Mouse (Mus musculus) CH12.LX (cell line): ENCODE measurements around the gene Atp2b2. TPM values are rescaled to one million over a fixed set of nuclear protein-coding genes. Genes with fewer than 3 reads are reported as not detected.

Experiments used
- DNase-seq: peaks from one replicate; pipeline ENCODE4 v3.0.0-alpha.2; 2013; ENCODE audit errors: extremely low read depth
- H3K27ac ChIP-seq: 2 replicates; pipeline ENCODE4 v1.5.1; 2012; ENCODE audit warnings: low read depth, mild to moderate bottlenecking, control low read depth, moderate library complexity; ENCODE audit not compliant: insufficient read depth
- H3K27me3 ChIP-seq: replicated peaks from 2 replicates; pipeline ENCODE3; 2012; ENCODE audit warnings: inconsistent platforms
- H3K36me3 ChIP-seq, 2 experiments: replicated peaks in 1 of 2; 2 replicates each; pipeline versions ENCODE3 to v1.6.1; 2012; ENCODE audit warnings: inconsistent platforms in 1 of 2, low read length in 1 of 2, mild to moderate bottlenecking in 1 of 2, mixed read lengths in 1 of 2, moderate library complexity in 1 of 2; ENCODE audit not compliant: control insufficient read depth in 1 of 2, insufficient read depth in 1 of 2
- H3K4me1 ChIP-seq, 2 experiments: 2 replicates each; pipeline ENCODE4 v1.6.1; 2012; ENCODE audit warnings: inconsistent platforms in 1 of 2, moderate library complexity in 1 of 2; ENCODE audit not compliant: insufficient read depth in 2 of 2, control insufficient read depth in 1 of 2
- H3K4me2 ChIP-seq: 2 replicates; pipeline ENCODE4 v1.6.1; 2012; ENCODE audit warnings: low read depth, mild to moderate bottlenecking, control low read depth; ENCODE audit not compliant: poor library complexity, insufficient read depth, severe bottlenecking
- H3K4me3 ChIP-seq, 3 experiments: fragments of 150-350 bp in 1 of 3; sonication (generic) in 1 of 3; replicated peaks in 1 of 3; 2 replicates each; pipeline versions ENCODE3 to v1.5.1; 2011 to 2012; ENCODE audit warnings: low read depth in 2 of 3, low read length in 2 of 3, mild to moderate bottlenecking in 2 of 3, moderate library complexity in 2 of 3, control low read depth in 1 of 3, improper control_type of control experiment in 1 of 3, inconsistent platforms in 1 of 3, mixed read lengths in 1 of 3; ENCODE audit not compliant: poor library complexity in 1 of 3
- H3K79me2 ChIP-seq: replicated peaks from 2 replicates; pipeline ENCODE4 v1.6.1; 2012; ENCODE audit warnings: mild to moderate bottlenecking, moderate library complexity; ENCODE audit not compliant: control insufficient read depth, poor library complexity, insufficient read depth, severe bottlenecking; ENCODE audit errors: extremely low read depth
- H3K9ac ChIP-seq: 2 replicates; pipeline ENCODE4 v1.6.1; 2012; ENCODE audit warnings: low read depth, mild to moderate bottlenecking, control low read depth, moderate library complexity; ENCODE audit not compliant: insufficient read depth
- H3K9me3 ChIP-seq: replicated peaks from 2 replicates; pipeline ENCODE3; 2012; ENCODE audit warnings: low read length, inconsistent platforms, mixed read lengths
- CHD1 ChIP-seq: IDR thresholded peaks from 2 replicates; pipeline ENCODE4 v1.6.1; 2012; ENCODE audit warnings: low read depth, low read length, improper control_type of control experiment, inconsistent platforms
- CHD2 ChIP-seq: IDR thresholded peaks from 2 replicates; pipeline ENCODE4 v1.6.1; 2011; ENCODE audit warnings: low read length, improper control_type of control experiment
- EP300 ChIP-seq: IDR thresholded peaks from 2 replicates; pipeline ENCODE4 v1.6.1; 2011; ENCODE audit warnings: low read length, improper control_type of control experiment
- ETS1 ChIP-seq: conservative IDR thresholded peaks from 2 replicates; pipeline ENCODE4 v1.6.1; 2012; ENCODE audit warnings: low read depth, mild to moderate bottlenecking, inconsistent platforms, low read length, improper control_type of control experiment, moderate library complexity
- KAT2A ChIP-seq: IDR thresholded peaks from 2 replicates; pipeline ENCODE4 v1.6.1; 2012; ENCODE audit warnings: low read length, improper control_type of control experiment, inconsistent platforms; ENCODE audit not compliant: insufficient replicate concordance
- MAX ChIP-seq: IDR thresholded peaks from 2 replicates; pipeline ENCODE4 v1.6.1; 2011; ENCODE audit warnings: low read length, improper control_type of control experiment
- MEF2A ChIP-seq: IDR thresholded peaks from 2 replicates; pipeline ENCODE4 v1.6.1; 2014; ENCODE audit warnings: low read depth, mild to moderate bottlenecking, inconsistent platforms, low read length, improper control_type of control experiment, borderline replicate concordance
- MYC ChIP-seq: IDR thresholded peaks from 2 replicates; pipeline ENCODE4 v1.6.1; 2011; ENCODE audit warnings: low read depth, mild to moderate bottlenecking, improper control_type of control experiment, low read length
- TBP ChIP-seq: conservative IDR thresholded peaks from 2 replicates; pipeline ENCODE4 v1.6.1; 2011; ENCODE audit warnings: low read depth, low read length, improper control_type of control experiment
- TCF12 ChIP-seq: IDR thresholded peaks from 2 replicates; pipeline ENCODE4 v1.6.1; 2014; ENCODE audit warnings: low read depth, mild to moderate bottlenecking, inconsistent platforms, low read length, improper control_type of control experiment
- UBTF ChIP-seq: IDR thresholded peaks from 2 replicates; pipeline ENCODE4 v1.6.1; 2012; ENCODE audit warnings: low read depth, mild to moderate bottlenecking, inconsistent platforms, low read length, improper control_type of control experiment, moderate library complexity
- ZKSCAN1 ChIP-seq: IDR thresholded peaks from 2 replicates; pipeline ENCODE4 v1.6.1; 2012; ENCODE audit warnings: low read depth, inconsistent platforms, low read length, improper control_type of control experiment, borderline replicate concordance
- ZMIZ1 ChIP-seq: IDR thresholded peaks from 2 replicates; pipeline ENCODE4 v1.6.1; 2012; ENCODE audit warnings: low read depth, mild to moderate bottlenecking, inconsistent platforms, low read length, improper control_type of control experiment
- ZNF384 ChIP-seq: IDR thresholded peaks from 2 replicates; pipeline ENCODE4 v1.6.1; 2012; ENCODE audit warnings: low read depth, low read length, improper control_type of control experiment, inconsistent platforms
- dilution Hi-C: fragments of 300-500 bp; cut with MboI; formaldehyde crosslinking; loops from 2 replicates; pipeline ENCODE4 v1.14.3; 2020; ENCODE audit warnings: low sequenced_read_pairs; ENCODE audit not compliant: extremely low pct_unique_long_range_greater_than_20kb, extremely low pct_ligation_motif_present
- in situ Hi-C: fragments of 300-500 bp; cut with MboI; formaldehyde crosslinking; loops from 3 replicates; pipeline ENCODE4 v1.14.3; 2019; ENCODE audit warnings: low sequenced_read_pairs, low pct_ligation_motif_present, low pct_unique_long_range_greater_than_20kb, mixed read lengths
- polyA plus RNA-seq: library from polyadenylated mRNA; unstranded; fragments of >175 nt; gene quantifications from 2 replicates; pipeline ENCODE4 v1.2.1, GENCODE M21; 2012; ENCODE audit warnings: low read depth; ENCODE audit not compliant: insufficient read length
- total RNA-seq, 2 experiments: library from RNA; depleted of rRNA; stranded (reverse); fragments of 300-350 nt in 1 of 2; fragments of >200 nt in 1 of 2; gene quantifications; 2 replicates each; pipeline ENCODE4 v1.2.3; 2012 to 2014

Atp2b2 gene
- total and polyA plus RNA-seq, 3 experiments = not detected

DNA sequence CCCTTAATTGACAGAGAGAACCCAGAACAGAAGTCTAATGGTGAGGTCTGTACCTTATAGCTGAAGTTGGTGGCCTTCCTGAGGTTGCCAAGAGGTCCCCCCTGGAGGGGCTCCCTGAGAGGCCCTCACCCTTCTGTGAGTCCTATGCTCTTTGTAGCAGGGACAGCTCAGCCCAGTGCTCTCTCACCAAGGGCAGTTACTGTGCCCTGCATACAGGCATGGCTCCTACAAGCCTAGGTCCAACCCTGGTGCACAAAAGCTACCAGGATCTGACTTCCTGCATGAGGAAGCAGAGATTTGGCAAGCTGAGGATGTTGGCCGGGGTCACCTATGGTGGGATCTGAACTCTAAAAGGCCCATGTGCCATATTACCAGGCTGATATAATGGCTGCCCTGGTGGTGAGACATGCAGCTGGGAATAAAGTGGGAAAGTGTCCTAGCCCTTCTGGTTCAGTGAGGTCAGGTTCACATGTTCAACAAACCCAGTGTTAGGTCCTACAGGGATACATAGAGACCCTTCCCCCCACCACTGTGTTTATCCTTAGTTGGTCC, 186.2 kb downstream of the Atp2b2 start:
- H3K4me2 ChIP-seq = no peak overlapping the region
- dilution Hi-C loops = no loop called here
- no peak for TF ChIP-seq CHD1
- no peak for TF ChIP-seq CHD2
- TF ChIP-seq KAT2A = no peak
- no peak for TF ChIP-seq UBTF
- TF ChIP-seq MYC = no peak
- no peak for TF ChIP-seq ZNF384
- TF ChIP-seq MAX = no peak
- no peak for TF ChIP-seq ETS1
- no peak for TF ChIP-seq ZKSCAN1
- no peak for TF ChIP-seq TCF12
- TF ChIP-seq EP300 = no peak
- TF ChIP-seq, all 38 proteins: peak for 0
- Histone ChIP-seq H3K27me3 (peaks cover 13% of the 10 kb centered on the region), H3K79me2 (no peaks in the 10 kb centered on the region), H3K4me1 (peaks cover 16 to 17% of the 10 kb centered on the region in 2 experiments), H3K9me3 (no peaks in the 10 kb centered on the region), H3K36me3 (no peaks in the 10 kb centered on the region), H3K9ac (no peak overlapping the region), H3K4me3 (no peak overlapping the region), H3K27ac (no peak overlapping the region)
- no peak for DNase-seq
- in situ Hi-C loops = no loop called here

- Histone ChIP-seq H3K9me3 (no peaks in the 10 kb centered on the region), H3K4me3 (no peak overlapping the region), H3K9ac (no peak overlapping the region), H3K27ac (no peak overlapping the region), H3K79me2 (no peaks in the 10 kb centered on the region), H3K4me2 (no peak overlapping the region), H3K4me1 (peaks cover 19 to 22% of the 10 kb centered on the region in 2 experiments), H3K27me3 (peaks cover 18% of the 10 kb centered on the region), H3K36me3 (no peaks in the 10 kb centered on the region)
- dilution Hi-C loops = no loop called here
- in situ Hi-C loops = no loop called here
- TF ChIP-seq TBP = no peak
- no peak for TF ChIP-seq CHD2
- TF ChIP-seq MYC = no peak
- no peak for TF ChIP-seq MEF2A
- TF ChIP-seq ZMIZ1 = no peak
- DNase-seq = no peak
Observed at GRCm38 (mm10) chr6:113855581-113855980, 186.8 kb downstream of the Atp2b2 start.
